Mouse (Mus musculus) testis, adult 2 months (tissue): Measurements from ENCODE around the gene Slc9a8. TPM values are rescaled to one million over a fixed set of nuclear protein-coding genes. Genes with fewer than 3 reads are reported as not detected.
A peak's percentile ranks its signal among the peaks of the same experiment; 100 is the strongest.

Experiments used
- H3K27ac ChIP-seq: fragments of 200-500 bp; 2 replicates; pipeline ENCODE4 v1.5.1; 2012; ENCODE audit warnings: low read depth, low read length; ENCODE audit not compliant: control insufficient read depth, insufficient read depth
- H3K27me3 ChIP-seq: fragments of 200-500 bp; 2 replicates; pipeline ENCODE4 v1.6.1; 2012; ENCODE audit warnings: mild to moderate bottlenecking, low read length, moderate library complexity; ENCODE audit not compliant: control insufficient read depth, insufficient read depth
- H3K36me3 ChIP-seq: fragments of 200-500 bp; 2 replicates; pipeline ENCODE4 v1.6.1; 2012; ENCODE audit warnings: mild to moderate bottlenecking, low read length; ENCODE audit not compliant: control insufficient read depth, insufficient read depth
- H3K4me1 ChIP-seq: fragments of 200-500 bp; 2 replicates; pipeline ENCODE4 v1.6.1; 2012; ENCODE audit warnings: low read length; ENCODE audit not compliant: control insufficient read depth, insufficient read depth
- H3K4me3 ChIP-seq: fragments of 200-500 bp; 2 replicates; pipeline ENCODE4 v1.5.1; 2012; ENCODE audit warnings: low read depth, mild to moderate bottlenecking, low read length, moderate library complexity, mixed read lengths; ENCODE audit not compliant: control insufficient read depth
- CTCF ChIP-seq: fragments of 200-500 bp; IDR thresholded peaks from 2 replicates; pipeline ENCODE4 v1.5.1; 2012; ENCODE audit warnings: low read depth, mild to moderate bottlenecking, inconsistent platforms, low read length, moderate library complexity; ENCODE audit not compliant: control insufficient read depth, insufficient read depth, insufficient replicate concordance
- POLR2A ChIP-seq: fragments of 200-500 bp; IDR thresholded peaks from 2 replicates; pipeline ENCODE4 v1.6.1; 2012; ENCODE audit warnings: low read depth, mild to moderate bottlenecking, inconsistent platforms, low read length, moderate library complexity; ENCODE audit not compliant: control insufficient read depth
- polyA plus RNA-seq: library from polyadenylated mRNA; depleted of rRNA; stranded (reverse); fragments of >200 nt; gene quantifications from 2 replicates; pipeline ENCODE4 v1.2.3, GENCODE M21; 2012

The Slc9a8 gene
- polyA plus RNA-seq, 1 experiment, result 63.4 TPM

DNA sequence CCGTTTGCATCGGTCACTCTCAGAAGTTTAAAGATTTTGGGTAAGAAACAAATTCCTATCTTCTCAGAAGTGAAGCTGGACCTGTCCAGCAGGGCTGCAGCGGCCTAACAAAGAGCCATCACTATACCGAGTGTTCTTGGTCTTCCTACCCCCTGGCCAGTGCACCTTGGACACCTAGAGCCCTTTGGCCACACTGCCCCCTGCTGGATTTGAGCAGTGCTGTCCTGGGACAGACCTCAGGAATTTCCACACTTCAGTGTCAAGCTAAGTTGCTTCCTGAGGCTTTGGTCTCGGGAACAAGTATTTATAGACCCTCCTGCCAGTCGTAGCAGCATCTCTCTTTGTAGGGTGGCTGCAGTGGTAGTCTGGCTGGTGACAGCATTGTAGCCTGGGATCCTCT lies 41.4 kb downstream of the Slc9a8 start:
- H3K4me1 ChIP-seq, result no peaks in the 10 kb centered on the region
- no peaks in the 10 kb centered on the region; the same call in 1 of the 2 replicates for H3K36me3 ChIP-seq
- no peaks in the 10 kb centered on the region for H3K27me3 ChIP-seq
- TF ChIP-seq CTCF (peak; percentile 76; the same call in 1 of the 2 replicates), POLR2A (no peak)
- no peak overlapping the region for H3K27ac ChIP-seq
- H3K4me3 ChIP-seq, result no peak overlapping the region

DNA sequence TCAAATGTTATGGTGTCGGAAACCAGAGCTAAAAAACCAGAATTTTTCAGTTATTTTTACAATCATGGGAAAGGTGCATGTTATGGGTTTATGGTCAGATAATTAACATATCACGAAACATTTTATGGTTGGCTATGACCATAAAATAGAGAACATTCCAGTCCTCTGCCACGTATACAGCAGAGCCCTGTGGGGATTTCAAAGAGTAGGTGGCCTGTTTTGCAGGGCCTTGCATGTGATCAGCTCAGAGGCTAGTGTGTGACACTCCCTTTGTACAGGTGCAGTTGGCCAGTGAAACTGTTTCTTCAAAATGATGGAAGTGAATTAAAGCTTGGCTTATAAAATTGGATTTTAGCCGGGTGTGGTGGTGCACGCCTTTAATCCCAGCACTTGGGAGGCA lies 42.3 kb downstream of the Slc9a8 start:
- H3K27ac ChIP-seq, result no peak overlapping the region
- TF ChIP-seq CTCF, result no peak
- no peak for TF ChIP-seq POLR2A
- no peak overlapping the region for H3K4me3 ChIP-seq
- H3K4me1 ChIP-seq, result no peaks in the 10 kb centered on the region
- no peaks in the 10 kb centered on the region for H3K27me3 ChIP-seq
- H3K36me3 ChIP-seq, result no peaks in the 10 kb centered on the region; the same call in 1 of the 2 replicates

DNA sequence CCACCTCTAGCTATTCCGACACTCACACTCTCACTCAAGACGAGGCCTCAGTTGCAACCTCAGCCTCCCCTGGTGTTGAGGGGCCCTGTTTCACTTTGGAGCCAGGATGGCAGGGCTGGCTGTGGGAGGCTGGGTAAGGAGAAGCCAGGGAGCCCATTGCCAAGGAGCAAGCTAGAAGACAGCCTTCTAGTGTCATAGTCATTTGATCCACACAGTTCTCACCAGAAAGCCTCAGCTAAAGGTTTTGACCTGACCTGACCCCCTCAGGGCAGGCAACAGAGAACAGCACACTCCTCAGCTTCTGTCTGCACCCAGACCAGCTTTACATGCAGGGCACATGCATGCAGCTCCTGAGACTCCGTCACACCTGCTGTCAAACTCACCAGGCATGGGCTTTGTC lies 44.4 kb downstream of the Slc9a8 start:
- H3K4me1 ChIP-seq, result no peaks in the 10 kb centered on the region
- H3K4me3 ChIP-seq, result no peak overlapping the region
- TF ChIP-seq CTCF (no peak), POLR2A (no peak)
- H3K36me3 ChIP-seq, result no peaks in the 10 kb centered on the region; the same call in 1 of the 2 replicates
- no peaks in the 10 kb centered on the region for H3K27me3 ChIP-seq
- H3K27ac ChIP-seq, result no peak overlapping the region

DNA sequence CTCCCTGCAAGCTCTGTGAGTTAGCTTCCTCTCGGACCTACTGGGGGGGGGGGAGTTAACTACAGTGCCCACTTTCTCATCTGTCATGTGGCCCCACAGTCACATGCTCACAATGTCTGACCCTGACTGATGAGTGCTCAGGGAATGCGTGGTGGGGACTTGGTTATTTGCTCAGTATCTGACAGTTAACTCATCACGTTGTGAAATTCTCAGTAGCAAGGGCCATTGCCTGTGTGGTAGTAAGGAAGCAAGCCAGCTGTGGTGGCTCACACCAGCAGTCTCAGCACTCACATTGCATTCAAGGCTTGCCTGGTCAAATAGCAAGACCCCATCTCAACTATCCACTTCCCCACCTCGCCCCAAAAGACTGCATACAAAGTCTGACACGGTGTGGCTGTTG lies 45.7 kb downstream of the Slc9a8 start:
- no peak for TF ChIP-seq CTCF
- TF ChIP-seq POLR2A, result no peak
- no peak overlapping the region for H3K4me3 ChIP-seq
- no peaks in the 10 kb centered on the region for H3K27me3 ChIP-seq
- H3K36me3 ChIP-seq, result no peaks in the 10 kb centered on the region; the same call in 1 of the 2 replicates
- no peaks in the 10 kb centered on the region for H3K4me1 ChIP-seq
- no peak overlapping the region for H3K27ac ChIP-seq

DNA sequence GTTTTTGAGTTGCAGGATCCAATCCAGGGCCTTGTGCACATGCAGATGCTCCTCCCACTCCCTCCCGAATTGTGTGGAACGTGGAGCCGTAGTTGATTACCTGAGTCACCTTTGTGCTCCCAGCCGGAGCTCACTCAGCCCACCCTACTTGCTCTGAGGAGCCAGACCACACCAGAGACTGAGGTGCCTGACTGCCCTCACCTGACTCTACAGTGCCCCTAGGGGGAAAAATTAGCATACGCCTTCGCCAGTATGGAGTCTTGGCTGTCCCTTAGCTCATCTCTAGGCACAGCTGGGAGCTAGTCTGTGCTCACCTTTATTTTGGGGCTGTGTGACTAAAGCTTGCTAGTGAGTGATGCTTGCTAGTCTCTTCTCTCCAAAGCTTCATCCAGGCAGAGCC lies 46.9 kb downstream of the Slc9a8 start:
- Histone ChIP-seq H3K27ac (no peak overlapping the region; the same call in 1 of the 2 replicates), H3K4me1 (no peaks in the 10 kb centered on the region), H3K4me3 (no peak overlapping the region), H3K36me3 (no peaks in the 10 kb centered on the region; the same call in 1 of the 2 replicates), H3K27me3 (no peaks in the 10 kb centered on the region)
- TF ChIP-seq POLR2A, result no peak
- TF ChIP-seq CTCF, result no peak; the same call in 1 of the 2 replicates

DNA sequence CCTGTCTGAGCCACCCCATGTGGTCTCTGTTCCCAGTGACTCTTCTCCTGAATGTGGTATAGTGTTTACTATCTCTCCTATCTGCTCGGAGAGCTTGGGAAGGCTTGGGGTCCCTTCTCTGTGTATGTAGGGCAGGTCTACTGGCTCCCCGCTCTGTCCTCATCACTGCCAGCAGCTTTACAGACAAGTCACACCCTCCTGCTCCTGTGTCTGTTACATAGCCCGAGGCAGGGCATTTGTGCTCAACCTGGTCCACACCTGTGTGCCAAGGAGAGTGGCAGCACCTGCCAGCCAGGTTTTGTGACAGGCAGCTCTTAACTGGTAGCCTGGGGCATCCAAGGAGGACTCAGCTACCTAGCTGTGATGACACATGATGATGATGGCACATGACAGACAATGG lies 49.1 kb downstream of the Slc9a8 start:
- no peaks in the 10 kb centered on the region for H3K4me1 ChIP-seq
- no peak overlapping the region for H3K4me3 ChIP-seq
- no peaks in the 10 kb centered on the region; the same call in 1 of the 2 replicates for H3K36me3 ChIP-seq
- H3K27me3 ChIP-seq, result no peaks in the 10 kb centered on the region
- H3K27ac ChIP-seq, result no peak overlapping the region
- TF ChIP-seq CTCF (no peak), POLR2A (no peak)

DNA sequence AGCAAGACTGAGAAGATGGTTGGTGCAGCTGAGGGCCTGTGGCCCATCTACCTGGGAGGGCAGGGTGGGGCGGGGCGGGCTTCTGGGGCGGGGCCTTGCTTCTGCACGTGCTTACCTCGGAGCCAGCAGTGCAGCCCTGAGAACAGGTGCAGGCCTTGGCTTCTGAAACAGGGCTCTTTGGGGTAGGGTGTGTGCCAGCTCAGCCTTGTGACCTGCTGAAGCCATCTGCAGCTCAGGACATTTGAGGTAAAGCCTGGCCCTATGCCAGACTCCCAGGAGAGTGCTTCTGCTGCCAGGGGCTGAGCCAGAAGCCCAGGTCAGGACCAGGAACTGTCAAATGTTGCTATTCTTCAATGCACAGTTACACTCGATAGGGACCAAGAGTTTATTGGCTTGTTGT lies 50.1 kb downstream of the Slc9a8 start:
- Histone ChIP-seq H3K4me3 (no peak overlapping the region), H3K27ac (no peak overlapping the region), H3K4me1 (no peaks in the 10 kb centered on the region), H3K27me3 (no peaks in the 10 kb centered on the region), H3K36me3 (no peaks in the 10 kb centered on the region; the same call in 1 of the 2 replicates)
- no peak for TF ChIP-seq POLR2A
- no peak for TF ChIP-seq CTCF

DNA sequence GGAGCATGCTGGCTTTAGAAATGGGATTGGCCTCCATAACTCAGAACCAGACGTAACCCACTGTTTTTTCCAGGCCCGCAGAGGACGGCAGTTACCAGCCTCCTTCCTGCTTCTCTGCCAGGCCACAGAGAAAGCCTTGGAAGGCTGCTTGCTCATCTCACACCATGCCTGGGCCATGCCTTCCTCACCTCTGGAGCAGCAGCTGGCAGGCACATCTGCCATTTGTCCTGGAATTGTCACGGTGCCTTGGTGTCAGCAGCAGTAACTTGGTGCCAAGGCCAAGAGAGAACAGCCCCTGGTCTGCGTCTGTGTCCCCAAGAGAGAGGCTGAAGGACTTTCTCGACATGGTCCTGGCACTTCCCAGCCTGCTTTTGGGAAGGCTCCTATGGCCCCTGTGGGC lies 52.7 kb downstream of the Slc9a8 start:
- no peaks in the 10 kb centered on the region for H3K4me1 ChIP-seq
- TF ChIP-seq CTCF, result no peak
- H3K36me3 ChIP-seq, result no peaks in the 10 kb centered on the region
- no peak overlapping the region for H3K27ac ChIP-seq
- no peak overlapping the region for H3K4me3 ChIP-seq
- H3K27me3 ChIP-seq, result no peaks in the 10 kb centered on the region
